Comparison of ENCODE assay signal across 18 mouse cellular contexts in the genomic region with DNA sequence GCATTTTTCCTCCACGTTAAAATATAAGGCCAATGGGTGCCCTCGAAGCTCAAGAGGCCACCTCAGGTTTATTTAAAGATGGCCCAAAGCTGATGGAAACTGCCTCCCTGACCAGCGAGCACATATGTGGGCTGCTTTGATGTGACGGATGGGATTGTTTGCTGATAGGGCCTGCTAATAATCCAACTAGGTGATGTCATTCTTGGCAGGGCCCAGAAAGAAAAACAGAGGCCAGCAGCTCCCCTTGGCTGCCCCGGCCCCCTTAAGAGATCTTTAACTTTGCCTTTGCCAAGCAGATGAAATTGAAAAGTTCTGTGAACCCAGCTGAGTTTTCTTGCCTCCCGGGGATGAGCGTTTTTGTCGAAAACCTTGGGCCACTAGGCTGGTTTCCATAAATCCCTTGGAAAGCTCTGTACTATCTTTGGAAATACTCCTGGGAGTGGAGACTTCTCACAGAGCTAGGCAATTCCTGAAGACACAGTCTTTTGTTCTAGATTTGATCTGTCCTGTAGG.
DNase-seq lines count a peak whose midpoint lies in the region; ATAC-seq lines count a peak whose summit lies in the region.
"Had no signal": no experiment of that assay in that cellular context is flagged by ENCODE, and none has a peak within 500 bp of the region (broad histone marks: within the 10 kb centered on the region; RNA-seq: fewer than 3 reads in every experiment).

No protein-coding gene starts in this region.

- H3K4me2 ChIP-seq in embryonic facial prominence, embryonic 14.5 days (ENCODE audit: low read depth, low read length), result no peak overlapping the region
- H3K4me2 ChIP-seq in kidney, embryonic 15.5 days, result no peak overlapping the region
- H3K4me2 ChIP-seq: forebrain, embryonic 13.5 days; lung, embryonic 15.5 days had no signal

- WGBS in embryonic facial prominence, embryonic 14.5 days, result 38% methylated on average over 8 of the region's 8 CpGs
- 73% methylated on average over 8 of the region's 8 CpGs for WGBS in embryonic facial prominence, embryonic 10.5 days
- WGBS in kidney, embryonic 15.5 days, result 53% methylated on average over 8 of the region's 8 CpGs

- no peaks in the 10 kb centered on the region for H3K27me3 ChIP-seq in embryonic facial prominence, embryonic 14.5 days (replicated peaks; ENCODE audit: control insufficient read depth, insufficient read depth, low read length)
- peaks cover 3% of the 10 kb centered on the region; the same call in 1 of the 2 replicates for H3K27me3 ChIP-seq in embryonic facial prominence, embryonic 10.5 days (replicated peaks; ENCODE audit: low read depth, poor library complexity, severe bottlenecking)
- 0 out of 2 replicates have a peak, but pooled peaks cover 4% of the 10 kb centered on the region for H3K27me3 ChIP-seq in kidney, embryonic 15.5 days
- H3K27me3 ChIP-seq: CH12.LX; forebrain, embryonic 13.5 days; lung, embryonic 15.5 days had no signal

- no peaks in the 10 kb centered on the region for H3K9me3 ChIP-seq in embryonic facial prominence, embryonic 14.5 days (ENCODE audit: control insufficient read depth, low read length)
- H3K9me3 ChIP-seq in embryonic facial prominence, embryonic 10.5 days, result no peaks in the 10 kb centered on the region
- H3K9me3 ChIP-seq in kidney, embryonic 15.5 days (replicated peaks), result no peaks in the 10 kb centered on the region
- H3K9me3 ChIP-seq: forebrain, embryonic 13.5 days; lung, embryonic 15.5 days had no signal

- H3K27ac ChIP-seq in embryonic facial prominence, embryonic 14.5 days (replicated peaks; ENCODE audit: low read depth, low read length), result no peak overlapping the region
- H3K27ac ChIP-seq in embryonic facial prominence, embryonic 10.5 days (replicated peaks), result no peak overlapping the region
- H3K27ac ChIP-seq in kidney, embryonic 15.5 days, result no peak overlapping the region
- H3K27ac ChIP-seq: forebrain, embryonic 13.5 days; lung, embryonic 15.5 days had no signal

- peaks cover 16% of the 10 kb centered on the region for H3K4me1 ChIP-seq in embryonic facial prominence, embryonic 14.5 days (ENCODE audit: control insufficient read depth, insufficient read depth, low read length)
- H3K4me1 ChIP-seq in embryonic facial prominence, embryonic 10.5 days, result peaks cover 18% of the 10 kb centered on the region
- H3K4me1 ChIP-seq in kidney, embryonic 15.5 days, result peaks cover 8% of the 10 kb centered on the region

- no peak for ATAC-seq in embryonic facial prominence, embryonic 14.5 days (ENCODE audit: low read depth)
- no peak for ATAC-seq in kidney, embryonic 15.5 days (replicated peaks; ENCODE audit: low FRiP score)
- no peak for ATAC-seq in activated CD4-positive, CD25-positive, alpha-beta regulatory T cell, adult 4 months
- ATAC-seq: forebrain, embryonic 13.5 days; inflammation-experienced regulatory T-cells, adult 6 months had no signal

- DNase-seq in embryonic facial prominence, embryonic 14.5 days (ENCODE audit: low spot score), result peak; percentile 56
- no peak for DNase-seq in embryonic facial prominence, embryonic 10.5 days (ENCODE audit: low spot score)
- peak; percentile 11 for DNase-seq in lung, postnatal 10 days
- DNase-seq in lung, adult 18-20 months, result no peak
- peak; percentile 30 to 43 for DNase-seq in heart, adult 9 months (ENCODE audit: low spot score in 2 of 2)
- DNase-seq in right cerebral cortex, postnatal 10 days (ENCODE audit: low spot score in 2 of 2), result no peak
- DNase-seq: cerebellum, adult 11-12 months; kidney, adult 9 months; liver; midbrain, embryonic 14.5 days; right cerebral cortex, postnatal 25 days; thymus, adult 2 months had no signal

- H3K36me3 ChIP-seq in embryonic facial prominence, embryonic 14.5 days (ENCODE audit: control insufficient read depth, insufficient read depth, low read length), result no peaks in the 10 kb centered on the region
- H3K36me3 ChIP-seq in embryonic facial prominence, embryonic 10.5 days (replicated peaks), result no peaks in the 10 kb centered on the region
- H3K36me3 ChIP-seq in kidney, embryonic 15.5 days, result no peaks in the 10 kb centered on the region
- H3K36me3 ChIP-seq: lung, embryonic 15.5 days had no signal

- H3K9ac ChIP-seq in embryonic facial prominence, embryonic 14.5 days (ENCODE audit: low read depth, low read length), result no peak overlapping the region
- no peak overlapping the region for H3K9ac ChIP-seq in kidney, embryonic 15.5 days
- H3K9ac ChIP-seq: forebrain, embryonic 13.5 days; lung, embryonic 15.5 days had no signal

- no peak overlapping the region for H3K4me3 ChIP-seq in embryonic facial prominence, embryonic 14.5 days (ENCODE audit: low read depth, low read length)
- no peak overlapping the region for H3K4me3 ChIP-seq in embryonic facial prominence, embryonic 10.5 days
- H3K4me3 ChIP-seq in kidney, embryonic 15.5 days (replicated peaks), result no peak overlapping the region
- H3K4me3 ChIP-seq: forebrain, embryonic 13.5 days; lung, embryonic 15.5 days had no signal

Comparison
In these comparisons a context has a peak if more than half of its experiments do, and no peak if none do; other contexts are left out.
1. DNase-seq: peak in embryonic facial prominence, embryonic 14.5 days (single experiment), lung, postnatal 10 days (single experiment) and heart, adult 9 months (2 of 2); none in embryonic facial prominence, embryonic 10.5 days (single experiment), lung, adult 18-20 months (0 of 2) and right cerebral cortex, postnatal 10 days (0 of 2).